Mouse (Mus musculus): Measurements from ENCODE around the gene Gm8926. TPM values are rescaled to one million over a fixed set of nuclear protein-coding genes. Genes with fewer than 3 reads are reported as not detected.
"Not testable (repeated sequence)": the region's sequence is repeated elsewhere in the genome, so short reads cannot be mapped to it uniquely, and the experiment has no call there.

Gm8926 gene
- total RNA-seq (2017), result not detected in 2 replicates

- not testable (repeated sequence) for ATAC-seq (ENCODE audit: extremely low read depth, insufficient number of reproducible peaks, low FRiP score, poor library complexity, severe bottlenecking)
These were observed at the start of gene Gm8926 for GRCm38 (mm10) chr5:11770248-11770647. Gm8926 (plus strand) TSS chr5:11770548.

Other genes with a start within 250 kb of the Gm8926 start
- not detected in 2 replicates for gene Gm6460, start 175.6 kb upstream of the Gm8926 start, total RNA-seq (2017)
- not detected in 2 replicates for gene Gm8922, start 88.6 kb upstream of the Gm8926 start, total RNA-seq (2017)
- not detected in 2 replicates for gene Gm6465, start 75.0 kb downstream of the Gm8926 start, total RNA-seq (2017)
- gene 4933402N22Rik, start 147.5 kb downstream of the Gm8926 start, total RNA-seq (2017), result not detected in 2 replicates